Mouse (Mus musculus) forebrain, embryonic 12.5 days (tissue): Measurements from ENCODE around the gene Astn2. TPM values are rescaled to one million over a fixed set of nuclear protein-coding genes. Genes with fewer than 3 reads are reported as not detected.

Experiments used
- ATAC-seq: fragments of 200-750 bp; cut with Nextera tagmentation; 2 replicates; pipeline ENCODE4 v1.8.0; 2017; ENCODE audit warnings: moderate TSS enrichment; ENCODE audit not compliant: low FRiP score
- H3K27ac ChIP-seq: fragments of 300-500 bp; sonication (generic); 2 replicates; pipeline ENCODE4 v1.5.1; 2016; ENCODE audit warnings: mild to moderate bottlenecking
- H3K27me3 ChIP-seq: fragments of 300-500 bp; sonication (generic); 2 replicates; pipeline ENCODE4 v1.6.1; 2016; ENCODE audit warnings: mild to moderate bottlenecking
- H3K36me3 ChIP-seq: fragments of 300-500 bp; sonication (generic); replicated peaks from 2 replicates; pipeline ENCODE4 v1.6.1; 2016; ENCODE audit warnings: mild to moderate bottlenecking
- H3K4me1 ChIP-seq: fragments of 300-500 bp; sonication (generic); 2 replicates; pipeline ENCODE4 v1.6.1; 2016
- H3K4me2 ChIP-seq: fragments of 300-500 bp; sonication (generic); 2 replicates; pipeline ENCODE4 v1.6.1; 2016; ENCODE audit warnings: mild to moderate bottlenecking, moderate library complexity
- H3K4me3 ChIP-seq: fragments of 300-500 bp; sonication (generic); replicated peaks from 2 replicates; pipeline ENCODE4 v1.5.1; 2016; ENCODE audit warnings: mild to moderate bottlenecking
- H3K9ac ChIP-seq: fragments of 300-500 bp; sonication (generic); 2 replicates; pipeline ENCODE4 v1.6.1; 2016; ENCODE audit warnings: mild to moderate bottlenecking
- H3K9me3 ChIP-seq: fragments of 300-500 bp; sonication (generic); 2 replicates; pipeline ENCODE4 v1.6.1; 2016
- WGBS: fragments of 180-500 bp; shearing (Covaris S2); methylation state at CpG from one replicate; pipeline ENCODE4 v1.1.7; 2016; 5-methylcytosine and 5-hydroxymethylcytosine counted together
- polyA plus RNA-seq: library from polyadenylated mRNA; unstranded; fragments of >200 nt; fragmentation: Nextera tagmentation; extraction: Ambion mirVana; gene quantifications from 2 replicates; pipeline ENCODE4 v1.2.1, GENCODE M21; 2016

Astn2 gene
- polyA plus RNA-seq, 1 experiment from 2014 or later, result 1.9 TPM

- Histone ChIP-seq H3K4me3 (no peak overlapping the region), H3K27me3 (no peaks in the 10 kb centered on the region), H3K9ac (no peak overlapping the region), H3K4me1 (no peaks in the 10 kb centered on the region), H3K9me3 (no peaks in the 10 kb centered on the region), H3K36me3 (no peaks in the 10 kb centered on the region), H3K4me2 (no peak overlapping the region), H3K27ac (no peak overlapping the region)
- ATAC-seq, result no peak
- 84% methylated on average over 2 of the region's 2 CpGs for WGBS
Measured at GRCm38 (mm10) chr4:65874236-65874781, 530.1 kb downstream of the Astn2 start.

DNA sequence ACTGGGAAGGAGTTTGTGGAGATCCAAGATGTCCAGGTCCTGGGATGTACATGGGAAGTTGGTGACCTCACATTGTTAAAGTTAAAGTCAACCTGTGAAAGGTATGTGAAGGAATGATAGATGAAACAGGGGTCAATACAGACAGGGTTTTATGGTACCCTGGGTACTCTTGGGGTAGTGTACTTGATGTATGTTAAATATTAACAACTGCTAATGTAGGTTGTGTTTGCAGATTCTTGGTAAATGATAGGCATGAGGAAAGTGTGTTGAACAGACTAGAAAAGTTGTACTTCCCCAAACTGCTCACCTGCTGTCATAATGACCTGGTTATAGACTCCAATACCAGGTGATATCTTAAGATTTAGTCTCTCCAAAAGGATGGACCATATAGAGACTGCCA is 539.9 kb downstream of the Astn2 start:
- Histone ChIP-seq H3K36me3 (no peaks in the 10 kb centered on the region), H3K9me3 (no peaks in the 10 kb centered on the region), H3K9ac (no peak overlapping the region), H3K27ac (no peak overlapping the region), H3K4me1 (no peaks in the 10 kb centered on the region), H3K4me2 (no peak overlapping the region), H3K4me3 (no peak overlapping the region), H3K27me3 (no peaks in the 10 kb centered on the region)
- no peak for ATAC-seq

GRCm38 (mm10) chr4:65843191-65843590 is 561.2 kb downstream of the Astn2 start:
- 70% methylated on average over 2 of the region's 2 CpGs for WGBS
- peaks cover 15% of the 10 kb centered on the region; the same call in 1 of the 2 replicates for H3K27me3 ChIP-seq

GRCm38 (mm10) chr4:65839550-65840000 is 564.8 kb downstream of the Astn2 start:
- Histone ChIP-seq H3K27ac (peak overlapping the region; percentile 46; the same call in 1 of the 2 replicates), H3K36me3 (no peaks in the 10 kb centered on the region), H3K4me2 (no peak overlapping the region), H3K27me3 (peaks cover 33% of the 10 kb centered on the region), H3K4me3 (no peak overlapping the region), H3K9ac (no peak overlapping the region), H3K4me1 (peaks cover 26% of the 10 kb centered on the region), H3K9me3 (no peaks in the 10 kb centered on the region)
- ATAC-seq, result peak; percentile 91
- WGBS, result 4% methylated on average over 9 of the region's 9 CpGs

More at GRCm38 (mm10) chr4:65843191-65843590, 561.2 kb downstream of the Astn2 start:
- no peak overlapping the region for H3K9ac ChIP-seq
- no peak overlapping the region for H3K27ac ChIP-seq
- no peaks in the 10 kb centered on the region for H3K9me3 ChIP-seq
- H3K4me3 ChIP-seq, result no peak overlapping the region
- no peak overlapping the region for H3K4me2 ChIP-seq
- no peak for ATAC-seq
- peaks cover 24% of the 10 kb centered on the region for H3K4me1 ChIP-seq
- no peaks in the 10 kb centered on the region for H3K36me3 ChIP-seq

DNA sequence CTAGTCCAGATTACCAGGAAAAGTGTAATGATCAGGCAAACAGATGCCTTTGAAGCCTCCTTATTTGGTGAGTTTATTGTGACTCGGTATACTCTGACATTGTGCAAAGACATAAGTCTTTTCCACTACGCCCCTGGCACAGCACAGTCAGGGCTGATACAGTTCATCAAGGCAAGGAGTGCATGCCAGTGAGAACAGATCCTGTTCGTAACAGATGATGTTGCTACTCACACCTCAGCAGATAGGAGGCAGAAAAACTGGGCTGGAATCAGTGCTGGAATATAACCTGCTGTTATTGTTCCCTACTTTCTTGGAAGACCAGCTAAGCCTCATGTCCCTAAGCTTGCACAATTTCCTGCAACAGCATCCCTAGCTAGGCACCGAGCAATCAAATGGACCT is 565.6 kb downstream of the Astn2 start:
- 0 out of 2 replicates have a peak, but pooled peaks have one; percentile 17 for ATAC-seq
- H3K27ac ChIP-seq, result peak overlapping the region; percentile 46; the same call in 1 of the 2 replicates

GRCm38 (mm10) chr4:65832971-65833370 is 571.4 kb downstream of the Astn2 start:
- H3K9me3 ChIP-seq, result no peaks in the 10 kb centered on the region
- WGBS, result 85% methylated on average over 1 of the region's 1 CpGs

More for the DNA sequence above, 565.6 kb downstream of the Astn2 start:
- Histone ChIP-seq H3K4me2 (no peak overlapping the region), H3K4me1 (peaks cover 26% of the 10 kb centered on the region), H3K36me3 (no peaks in the 10 kb centered on the region), H3K4me3 (no peak overlapping the region), H3K9ac (no peak overlapping the region), H3K9me3 (no peaks in the 10 kb centered on the region), H3K27me3 (peaks cover 33% of the 10 kb centered on the region)
- 48% methylated on average over 4 of the region's 4 CpGs for WGBS

DNA sequence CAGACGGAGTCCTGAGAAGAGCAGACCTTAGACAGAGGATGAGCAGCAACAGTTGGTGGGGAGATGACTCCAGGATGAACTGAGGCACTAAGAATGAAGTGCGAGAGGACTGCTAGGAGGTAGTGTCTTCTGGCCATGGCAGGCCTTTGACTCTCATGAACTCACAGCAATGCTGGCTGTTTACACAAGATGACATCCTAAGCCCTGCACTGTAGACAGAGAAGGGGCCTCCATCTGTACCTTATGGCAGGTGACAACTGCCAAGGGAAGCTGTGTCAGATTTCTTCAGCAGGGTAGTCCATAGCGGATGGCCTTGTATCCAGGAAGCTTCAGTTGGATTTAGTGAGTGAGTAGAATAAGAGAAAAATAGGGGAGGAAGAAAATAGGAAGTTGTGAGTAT is 572.5 kb downstream of the Astn2 start:
- Histone ChIP-seq H3K27ac (no peak overlapping the region), H3K4me1 (peaks cover 6% of the 10 kb centered on the region), H3K4me2 (no peak overlapping the region), H3K9ac (no peak overlapping the region), H3K36me3 (no peaks in the 10 kb centered on the region), H3K27me3 (peaks cover 17% of the 10 kb centered on the region), H3K9me3 (no peaks in the 10 kb centered on the region), H3K4me3 (no peak overlapping the region)
- no peak for ATAC-seq
- WGBS, result 84% methylated on average over 3 of the region's 3 CpGs

More at GRCm38 (mm10) chr4:65832971-65833370, 571.4 kb downstream of the Astn2 start:
- Histone ChIP-seq H3K4me1 (peaks cover 6% of the 10 kb centered on the region), H3K9ac (no peak overlapping the region), H3K4me2 (no peak overlapping the region), H3K4me3 (no peak overlapping the region), H3K27me3 (peaks cover 22% of the 10 kb centered on the region), H3K27ac (no peak overlapping the region), H3K36me3 (no peaks in the 10 kb centered on the region)
- ATAC-seq, result no peak

DNA sequence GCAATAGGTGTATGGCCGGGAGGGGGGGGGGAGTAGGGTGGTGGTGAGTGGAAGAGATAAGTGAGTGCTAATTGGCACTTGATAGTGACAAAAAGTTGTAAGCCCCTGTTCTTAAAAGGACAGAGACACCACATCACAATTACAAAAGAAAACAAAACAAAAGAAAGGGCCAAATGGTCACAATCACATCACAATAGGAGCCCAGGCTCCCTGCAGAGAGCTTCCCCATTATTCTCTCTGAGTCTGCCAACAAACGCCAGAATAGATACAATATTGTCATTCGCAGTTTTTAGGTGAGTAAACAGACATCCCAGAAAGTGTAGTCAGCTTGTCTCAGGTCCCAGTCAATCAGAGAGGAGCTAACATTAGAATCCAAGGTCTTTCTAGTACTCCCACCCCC is 573.9 kb downstream of the Astn2 start:
- Histone ChIP-seq H3K9ac (no peak overlapping the region), H3K4me1 (peaks cover 6% of the 10 kb centered on the region), H3K36me3 (no peaks in the 10 kb centered on the region), H3K27ac (no peak overlapping the region), H3K9me3 (no peaks in the 10 kb centered on the region), H3K4me3 (no peak overlapping the region), H3K27me3 (peaks cover 4% of the 10 kb centered on the region), H3K4me2 (no peak overlapping the region)
- WGBS, result 3% methylated on average over 3 of the region's 3 CpGs
- no peak for ATAC-seq

DNA sequence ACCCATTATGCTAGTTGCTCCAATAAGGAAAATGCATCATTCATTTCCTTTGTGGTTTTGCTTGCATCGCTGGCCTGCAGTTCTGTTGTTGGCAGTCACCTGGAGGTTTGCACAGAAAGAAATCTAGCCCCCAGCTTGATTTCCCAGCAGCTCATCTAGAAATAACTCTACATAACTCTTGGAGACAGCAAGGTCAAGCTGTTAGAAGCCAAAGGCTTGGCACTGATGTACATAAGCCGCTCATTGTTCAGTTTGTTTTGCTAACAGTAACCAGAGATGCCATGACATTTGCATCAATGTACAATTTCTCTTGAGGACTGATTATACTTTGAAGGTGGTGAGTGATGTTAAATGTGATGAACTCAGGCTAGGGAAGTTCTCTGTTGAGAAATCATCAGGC is 583.3 kb downstream of the Astn2 start:
- Histone ChIP-seq H3K36me3 (no peaks in the 10 kb centered on the region), H3K9ac (no peak overlapping the region), H3K4me1 (peaks cover 10% of the 10 kb centered on the region; the same call in 1 of the 2 replicates), H3K27me3 (no peaks in the 10 kb centered on the region), H3K4me3 (no peak overlapping the region), H3K9me3 (no peaks in the 10 kb centered on the region), H3K4me2 (no peak overlapping the region), H3K27ac (no peak overlapping the region)
- 89% methylated on average over 2 of the region's 2 CpGs for WGBS
- ATAC-seq, result no peak

GRCm38 (mm10) chr4:65820236-65820635 is 584.2 kb downstream of the Astn2 start:
- H3K27ac ChIP-seq, result no peak overlapping the region
- no peak overlapping the region for H3K4me3 ChIP-seq
- H3K4me2 ChIP-seq, result no peak overlapping the region
- H3K4me1 ChIP-seq, result peaks cover 10% of the 10 kb centered on the region; the same call in 1 of the 2 replicates
- H3K9ac ChIP-seq, result no peak overlapping the region
- 48% methylated on average over 2 of the region's 2 CpGs for WGBS
- H3K9me3 ChIP-seq, result no peaks in the 10 kb centered on the region
- ATAC-seq, result peak; percentile 33; the same call in 1 of the 2 replicates
- no peaks in the 10 kb centered on the region for H3K36me3 ChIP-seq
- no peaks in the 10 kb centered on the region for H3K27me3 ChIP-seq

GRCm38 (mm10) chr4:65819835-65820234 is 584.6 kb downstream of the Astn2 start:
- peaks cover 10% of the 10 kb centered on the region; the same call in 1 of the 2 replicates for H3K4me1 ChIP-seq
- no peak overlapping the region for H3K27ac ChIP-seq
- no peak overlapping the region for H3K9ac ChIP-seq
- ATAC-seq, result peak; percentile 53; the same call in 1 of the 2 replicates
- WGBS, result 64% methylated on average over 3 of the region's 3 CpGs
- H3K36me3 ChIP-seq, result no peaks in the 10 kb centered on the region
- H3K4me2 ChIP-seq, result no peak overlapping the region
- no peaks in the 10 kb centered on the region for H3K27me3 ChIP-seq
- H3K4me3 ChIP-seq, result no peak overlapping the region
- no peaks in the 10 kb centered on the region for H3K9me3 ChIP-seq

GRCm38 (mm10) chr4:65814176-65814535 is 590.3 kb downstream of the Astn2 start:
- no peaks in the 10 kb centered on the region for H3K4me1 ChIP-seq
- no peak overlapping the region for H3K4me2 ChIP-seq
- H3K27ac ChIP-seq, result no peak overlapping the region
- ATAC-seq, result no peak
- H3K27me3 ChIP-seq, result no peaks in the 10 kb centered on the region
- no peak overlapping the region for H3K9ac ChIP-seq
- WGBS, result 91% methylated on average over 2 of the region's 2 CpGs
- H3K9me3 ChIP-seq, result no peaks in the 10 kb centered on the region
- no peaks in the 10 kb centered on the region for H3K36me3 ChIP-seq
- H3K4me3 ChIP-seq, result no peak overlapping the region

GRCm38 (mm10) chr4:65813500-65814175 is 590.8 kb downstream of the Astn2 start:
- H3K27ac ChIP-seq, result no peak overlapping the region
- H3K4me1 ChIP-seq, result no peaks in the 10 kb centered on the region
- no peaks in the 10 kb centered on the region for H3K36me3 ChIP-seq
- no peak overlapping the region for H3K4me2 ChIP-seq
- H3K9ac ChIP-seq, result no peak overlapping the region
- no peaks in the 10 kb centered on the region for H3K9me3 ChIP-seq
- H3K4me3 ChIP-seq, result no peak overlapping the region
- no peaks in the 10 kb centered on the region for H3K27me3 ChIP-seq
- WGBS, result 77% methylated on average over 1 of the region's 1 CpGs
- ATAC-seq, result no peak
